Mouse (Mus musculus): Measurements from ENCODE around the gene Calb2. TPM values are rescaled to one million over a fixed set of nuclear protein-coding genes. Genes with fewer than 3 reads are reported as not detected.

The Calb2 gene
- total and polyA plus RNA-seq, 2 experiments: not detected

- no peaks in the 10 kb centered on the region for H3K79me2 ChIP-seq (ENCODE audit: control insufficient read depth, insufficient read depth, low read length)
- peaks cover 2% of the 10 kb centered on the region for H3K27me3 ChIP-seq (ENCODE audit: control insufficient read depth, insufficient read depth, low read length)
- no peak overlapping the region for H3K4me3 ChIP-seq (ENCODE audit: insufficient read depth, low read depth, low read length)
- no peak for DNase-seq (ENCODE audit: extremely low read depth, low read depth, low spot score)
- H3K9ac ChIP-seq (ENCODE audit: low read depth, low read length): no peak overlapping the region
- H3K4me1 ChIP-seq (ENCODE audit: control insufficient read depth, insufficient read depth, low read length): no peaks in the 10 kb centered on the region
- H3K36me3 ChIP-seq (ENCODE audit: control insufficient read depth, insufficient read depth, low read length): no peaks in the 10 kb centered on the region
- WGBS: 28% methylated on average over 22 of the region's 22 CpGs
- no peak overlapping the region for H3K27ac ChIP-seq (replicated peaks; ENCODE audit: insufficient read depth, low read depth, low read length)
- TF ChIP-seq POLR2A (IDR thresholded peaks at IDR 0.05; ENCODE audit: extremely low read depth, insufficient read depth, low read length): no peak
- no peak for TF ChIP-seq CTCF (IDR thresholded peaks at IDR 0.05; ENCODE audit: low read depth, low read length)
Measured at GRCm38 (mm10) chr8:110177359-110178155, 9.5 kb upstream of the Calb2 start.

- no peak overlapping the region for H3K4me3 ChIP-seq (ENCODE audit: insufficient read depth, low read depth, low read length)
- H3K79me2 ChIP-seq (ENCODE audit: control insufficient read depth, insufficient read depth, low read length): no peaks in the 10 kb centered on the region
- H3K27ac ChIP-seq (replicated peaks; ENCODE audit: insufficient read depth, low read depth, low read length): no peak overlapping the region
- no peak for TF ChIP-seq CTCF (IDR thresholded peaks at IDR 0.05; ENCODE audit: low read depth, low read length)
- no peak for TF ChIP-seq POLR2A (IDR thresholded peaks at IDR 0.05; ENCODE audit: extremely low read depth, insufficient read depth, low read length)
- no peak for DNase-seq (ENCODE audit: extremely low read depth, low read depth, low spot score)
- H3K4me1 ChIP-seq (ENCODE audit: control insufficient read depth, insufficient read depth, low read length): no peaks in the 10 kb centered on the region
- WGBS: 82% methylated on average over 4 of the region's 4 CpGs
- H3K36me3 ChIP-seq (ENCODE audit: control insufficient read depth, insufficient read depth, low read length): no peaks in the 10 kb centered on the region
- no peak overlapping the region for H3K9ac ChIP-seq (ENCODE audit: low read depth, low read length)
- peaks cover 2% of the 10 kb centered on the region for H3K27me3 ChIP-seq (ENCODE audit: control insufficient read depth, insufficient read depth, low read length)
Measured at GRCm38 (mm10) chr8:110174826-110175225, 6.8 kb upstream of the Calb2 start.

GRCm38 (mm10) chr8:110172161-110172560, 4.2 kb upstream of the Calb2 start:
- Histone ChIP-seq H3K79me2 (ENCODE audit: control insufficient read depth, insufficient read depth, low read length) (no peaks in the 10 kb centered on the region), H3K27ac (replicated peaks; ENCODE audit: insufficient read depth, low read depth, low read length) (no peak overlapping the region)
- WGBS: 59% methylated on average over 6 of the region's 6 CpGs

GRCm38 (mm10) chr8:110166270-110166669, 1.7 kb downstream of the Calb2 start:
- 80% methylated on average over 8 of the region's 8 CpGs for WGBS
- Histone ChIP-seq H3K79me2 (ENCODE audit: control insufficient read depth, insufficient read depth, low read length) (no peaks in the 10 kb centered on the region), H3K27ac (replicated peaks; ENCODE audit: insufficient read depth, low read depth, low read length) (no peak overlapping the region), H3K4me1 (ENCODE audit: control insufficient read depth, insufficient read depth, low read length) (no peaks in the 10 kb centered on the region), H3K9ac (ENCODE audit: low read depth, low read length) (no peak overlapping the region), H3K27me3 (ENCODE audit: control insufficient read depth, insufficient read depth, low read length) (no peaks in the 10 kb centered on the region), H3K36me3 (ENCODE audit: control insufficient read depth, insufficient read depth, low read length) (no peaks in the 10 kb centered on the region), H3K4me3 (ENCODE audit: insufficient read depth, low read depth, low read length) (no peak overlapping the region)
- TF ChIP-seq POLR2A (IDR thresholded peaks at IDR 0.05; ENCODE audit: extremely low read depth, insufficient read depth, low read length) (no peak), CTCF (IDR thresholded peaks at IDR 0.05; ENCODE audit: low read depth, low read length) (no peak)
- no peak for DNase-seq (ENCODE audit: extremely low read depth, low read depth, low spot score)

More at GRCm38 (mm10) chr8:110172161-110172560, 4.2 kb upstream of the Calb2 start:
- DNase-seq (ENCODE audit: extremely low read depth, low read depth, low spot score): no peak
- Histone ChIP-seq H3K36me3 (ENCODE audit: control insufficient read depth, insufficient read depth, low read length) (no peaks in the 10 kb centered on the region), H3K27me3 (ENCODE audit: control insufficient read depth, insufficient read depth, low read length) (0 out of 2 replicates have a peak, but pooled peaks cover 2% of the 10 kb centered on the region), H3K4me3 (ENCODE audit: insufficient read depth, low read depth, low read length) (no peak overlapping the region), H3K4me1 (ENCODE audit: control insufficient read depth, insufficient read depth, low read length) (no peaks in the 10 kb centered on the region), H3K9ac (ENCODE audit: low read depth, low read length) (no peak overlapping the region)
- no peak for TF ChIP-seq CTCF (IDR thresholded peaks at IDR 0.05; ENCODE audit: low read depth, low read length)
- no peak for TF ChIP-seq POLR2A (IDR thresholded peaks at IDR 0.05; ENCODE audit: extremely low read depth, insufficient read depth, low read length)

GRCm38 (mm10) chr8:110162007-110162406, 6.0 kb downstream of the Calb2 start:
- WGBS: 69% methylated on average over 6 of the region's 6 CpGs
- TF ChIP-seq POLR2A (IDR thresholded peaks at IDR 0.05; ENCODE audit: extremely low read depth, insufficient read depth, low read length): no peak
- TF ChIP-seq CTCF (IDR thresholded peaks at IDR 0.05; ENCODE audit: low read depth, low read length): no peak
- Histone ChIP-seq H3K4me3 (ENCODE audit: insufficient read depth, low read depth, low read length) (no peak overlapping the region), H3K27me3 (ENCODE audit: control insufficient read depth, insufficient read depth, low read length) (no peaks in the 10 kb centered on the region), H3K27ac (replicated peaks; ENCODE audit: insufficient read depth, low read depth, low read length) (no peak overlapping the region), H3K4me1 (ENCODE audit: control insufficient read depth, insufficient read depth, low read length) (no peaks in the 10 kb centered on the region), H3K79me2 (ENCODE audit: control insufficient read depth, insufficient read depth, low read length) (no peaks in the 10 kb centered on the region), H3K9ac (ENCODE audit: low read depth, low read length) (no peak overlapping the region), H3K36me3 (ENCODE audit: control insufficient read depth, insufficient read depth, low read length) (no peaks in the 10 kb centered on the region)
- no peak for DNase-seq (ENCODE audit: extremely low read depth, low read depth, low spot score)

GRCm38 (mm10) chr8:110152951-110153350, 15.1 kb downstream of the Calb2 start:
- Histone ChIP-seq H3K79me2 (ENCODE audit: control insufficient read depth, insufficient read depth, low read length) (no peaks in the 10 kb centered on the region), H3K9ac (ENCODE audit: low read depth, low read length) (no peak overlapping the region), H3K27me3 (ENCODE audit: control insufficient read depth, insufficient read depth, low read length) (peaks cover 2% of the 10 kb centered on the region; the same call in 1 of the 2 replicates), H3K27ac (replicated peaks; ENCODE audit: insufficient read depth, low read depth, low read length) (no peak overlapping the region), H3K4me1 (ENCODE audit: control insufficient read depth, insufficient read depth, low read length) (no peaks in the 10 kb centered on the region), H3K4me3 (ENCODE audit: insufficient read depth, low read depth, low read length) (no peak overlapping the region), H3K36me3 (ENCODE audit: control insufficient read depth, insufficient read depth, low read length) (no peaks in the 10 kb centered on the region)
- no peak for TF ChIP-seq CTCF (IDR thresholded peaks at IDR 0.05; ENCODE audit: low read depth, low read length)
- no peak for TF ChIP-seq POLR2A (IDR thresholded peaks at IDR 0.05; ENCODE audit: extremely low read depth, insufficient read depth, low read length)
- WGBS: 73% methylated on average over 6 of the region's 6 CpGs
- DNase-seq (ENCODE audit: extremely low read depth, low read depth, low spot score): no peak
